Mouse (Mus musculus) hindbrain, embryonic 14.5 days (tissue): ENCODE results near the gene Ninj2. TPM values are rescaled to one million over a fixed set of nuclear protein-coding genes. Genes with fewer than 3 reads are reported as not detected.
"Not testable (repeated sequence)": the region's sequence is repeated elsewhere in the genome, so short reads cannot be mapped to it uniquely, and the experiment has no call there.

Source experiments
- ATAC-seq: fragments of 200-750 bp; cut with Nextera tagmentation; 2 replicates; pipeline ENCODE4 v1.8.0; 2017; ENCODE audit warnings: moderate number of reproducible peaks, mild to moderate bottlenecking, moderate TSS enrichment, moderate library complexity; ENCODE audit not compliant: low FRiP score
- DNase-seq: peaks from one replicate; pipeline ENCODE4 v3.0.0-alpha.2; 2015; ENCODE audit warnings: low spot score
- H3K27ac ChIP-seq: fragments of 300-500 bp; sonication (generic); 2 replicates; pipeline ENCODE4 v1.5.1; 2014; ENCODE audit warnings: mild to moderate bottlenecking, moderate library complexity
- H3K27me3 ChIP-seq: fragments of 300-500 bp; sonication (generic); 2 replicates; pipeline ENCODE4 v1.6.1; 2014; ENCODE audit warnings: mild to moderate bottlenecking, low read length, mixed read lengths; ENCODE audit not compliant: control insufficient read depth, insufficient read depth
- H3K36me3 ChIP-seq: fragments of 300-500 bp; sonication (generic); replicated peaks from 2 replicates; pipeline ENCODE4 v1.6.1; 2014; ENCODE audit not compliant: control insufficient read depth, insufficient read depth
- H3K4me1 ChIP-seq: fragments of 300-500 bp; sonication (generic); replicated peaks from 2 replicates; pipeline ENCODE4 v1.6.1; 2014; ENCODE audit warnings: antibody characterized with exemption, low read length, mixed read lengths; ENCODE audit not compliant: control insufficient read depth, insufficient read depth
- H3K4me2 ChIP-seq: fragments of 300-500 bp; sonication (generic); replicated peaks from 2 replicates; pipeline ENCODE4 v1.6.1; 2014; ENCODE audit warnings: mild to moderate bottlenecking, moderate library complexity
- H3K4me3 ChIP-seq: fragments of 300-500 bp; sonication (generic); replicated peaks from 2 replicates; pipeline ENCODE4 v1.5.1; 2014; ENCODE audit warnings: mild to moderate bottlenecking, low read length
- H3K9ac ChIP-seq: fragments of 300-500 bp; sonication (generic); 2 replicates; pipeline ENCODE4 v1.6.1; 2014
- H3K9me3 ChIP-seq: fragments of 300-500 bp; sonication (generic); 2 replicates; pipeline ENCODE4 v1.6.1; 2016; ENCODE audit warnings: low read length; ENCODE audit not compliant: control insufficient read depth
- WGBS: fragments of 180-500 bp; shearing (Covaris S2); extraction: QIAGEN DNeasy Blood & Tissue Kit; methylation state at CpG from one replicate; pipeline ENCODE4 v1.1.7; 2014; 5-methylcytosine and 5-hydroxymethylcytosine counted together
- polyA plus RNA-seq: library from polyadenylated mRNA; unstranded; fragments of >200 nt; fragmentation: Nextera tagmentation; extraction: Ambion mirVana; gene quantifications from 2 replicates; pipeline ENCODE4 v1.2.1, GENCODE M21; 2014

Gene Ninj2
- polyA plus RNA-seq, 1 experiment from 2014 or later: not detected

DNA sequence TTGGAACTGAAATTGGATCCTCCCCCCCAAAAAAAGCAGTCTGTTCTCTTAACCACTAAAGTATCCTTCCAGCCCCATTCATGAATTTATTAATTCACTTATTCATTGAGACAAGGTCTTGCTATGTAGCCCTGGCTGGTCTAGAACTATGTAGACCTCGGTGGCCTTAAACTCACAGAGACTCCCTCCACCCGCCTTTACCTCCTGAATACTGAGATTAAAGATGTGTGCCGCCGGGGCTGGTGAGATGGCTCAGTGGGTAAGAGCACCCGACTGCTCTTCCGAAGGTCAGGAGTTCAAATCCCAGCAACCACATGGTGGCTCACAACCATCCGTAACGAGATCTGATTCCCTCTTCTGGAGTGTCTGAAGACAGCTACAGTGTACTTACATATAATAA is 6.1 kb upstream of the Ninj2 start:
- H3K27me3 ChIP-seq, DNase-seq, ATAC-seq, H3K4me3 ChIP-seq, H3K27ac ChIP-seq, H3K9me3 ChIP-seq, H3K36me3 ChIP-seq, H3K9ac ChIP-seq, H3K4me2 ChIP-seq, H3K4me1 ChIP-seq: not testable (repeated sequence)
- 89% methylated on average over 6 of the region's 8 CpGs for WGBS

DNA sequence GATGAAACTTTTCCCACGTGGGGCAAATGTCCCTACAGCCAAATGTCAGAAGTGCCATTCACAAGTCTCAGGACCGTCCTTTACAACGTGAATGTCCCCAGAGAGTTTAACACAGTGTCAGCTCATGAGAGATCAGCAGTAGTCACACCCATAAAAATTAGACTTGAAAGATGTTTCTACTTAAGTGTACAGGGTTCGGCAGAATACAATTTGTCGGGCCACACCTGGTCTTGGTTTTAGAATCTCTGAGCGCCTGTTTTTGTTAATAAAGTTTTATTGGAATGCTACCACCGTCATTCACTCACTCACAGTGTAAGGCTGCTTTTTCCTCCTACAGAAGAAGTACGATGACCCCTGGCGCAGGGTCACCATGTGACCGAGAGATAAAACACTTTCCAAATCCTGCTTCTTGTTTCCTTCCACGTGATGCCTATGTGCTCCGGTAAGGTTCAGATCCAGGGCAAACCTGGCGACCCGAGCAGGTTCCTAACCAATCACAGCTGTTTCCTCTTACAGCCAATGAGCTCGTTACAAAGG is 2.4 kb upstream of the Ninj2 start:
- no peaks in the 10 kb centered on the region for H3K4me1 ChIP-seq
- H3K27ac ChIP-seq: no peak overlapping the region
- ATAC-seq (no peak), DNase-seq (no peak)
- WGBS: 73% methylated on average over 15 of the region's 15 CpGs
- no peak overlapping the region for H3K9ac ChIP-seq
- H3K4me2 ChIP-seq: no peak overlapping the region
- no peaks in the 10 kb centered on the region for H3K27me3 ChIP-seq
- no peak overlapping the region for H3K4me3 ChIP-seq
- no peaks in the 10 kb centered on the region for H3K9me3 ChIP-seq
- no peaks in the 10 kb centered on the region for H3K36me3 ChIP-seq

DNA sequence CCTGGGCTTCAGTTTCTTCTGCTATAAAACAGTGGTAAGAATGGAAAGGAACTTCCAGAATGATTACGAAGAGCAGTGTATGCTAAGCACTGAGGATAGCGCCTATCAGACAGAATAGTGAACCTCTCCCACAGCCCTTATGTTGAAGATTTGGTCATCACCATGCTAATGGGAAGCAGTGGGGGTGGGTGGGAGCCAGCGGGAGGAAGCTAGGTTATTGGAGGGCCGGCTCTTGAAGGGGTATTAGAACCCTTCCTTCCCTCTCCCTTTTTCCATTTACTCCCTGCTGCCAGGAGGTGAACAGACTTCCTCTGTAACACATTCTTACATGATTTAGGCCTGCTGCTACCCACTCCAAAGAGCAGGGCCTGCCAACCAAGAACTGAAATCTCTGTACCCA is 1.2 kb upstream of the Ninj2 start:
- no peaks in the 10 kb centered on the region for H3K4me1 ChIP-seq
- no peak for DNase-seq
- no peak overlapping the region for H3K9ac ChIP-seq
- H3K4me3 ChIP-seq: no peak overlapping the region
- no peak overlapping the region for H3K4me2 ChIP-seq
- no peak overlapping the region for H3K27ac ChIP-seq
- WGBS: 76% methylated on average over 4 of the region's 4 CpGs
- no peak for ATAC-seq
- no peaks in the 10 kb centered on the region for H3K36me3 ChIP-seq
- no peaks in the 10 kb centered on the region for H3K9me3 ChIP-seq
- H3K27me3 ChIP-seq: no peaks in the 10 kb centered on the region

DNA sequence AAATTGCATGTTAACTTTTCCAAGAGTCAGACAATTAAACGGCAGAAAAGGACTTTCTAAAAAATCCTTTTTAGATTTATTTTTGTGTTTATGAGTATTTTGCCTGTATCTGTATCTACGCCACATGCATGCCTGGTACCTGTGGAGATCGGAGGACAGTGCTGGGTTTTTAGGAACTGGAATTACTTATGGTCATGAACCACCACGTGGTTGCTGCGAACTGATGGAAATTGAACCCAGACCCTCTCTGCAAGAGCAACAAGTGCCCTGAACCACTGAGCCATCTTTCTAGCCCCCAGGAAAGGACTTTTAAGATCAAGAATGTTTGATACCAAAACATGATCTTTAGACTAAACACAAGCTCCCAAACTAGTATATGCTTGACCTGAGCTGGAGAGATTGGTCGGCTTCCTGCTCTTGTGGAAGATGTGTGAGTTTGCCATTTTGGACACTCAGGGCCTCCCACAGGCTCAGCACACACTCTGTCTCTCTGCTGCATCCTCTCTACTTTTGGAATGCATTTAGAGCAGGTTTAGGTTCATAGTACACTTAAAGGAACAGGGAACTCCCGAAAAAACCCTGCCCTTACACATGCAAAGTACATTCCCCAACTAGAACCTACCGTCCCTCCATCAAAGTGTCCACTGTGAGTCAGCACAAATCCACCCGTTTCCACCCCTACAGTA is 1.1 kb downstream of the Ninj2 start:
- H3K4me1 ChIP-seq: no peaks in the 10 kb centered on the region
- no peak overlapping the region for H3K27ac ChIP-seq
- no peak overlapping the region for H3K4me3 ChIP-seq
- no peak overlapping the region for H3K4me2 ChIP-seq
- DNase-seq (no peak), ATAC-seq (no peak)
- WGBS: 86% methylated on average over 9 of the region's 9 CpGs
- no peak overlapping the region for H3K9ac ChIP-seq
- no peaks in the 10 kb centered on the region for H3K27me3 ChIP-seq
- no peaks in the 10 kb centered on the region for H3K36me3 ChIP-seq
- no peaks in the 10 kb centered on the region for H3K9me3 ChIP-seq

DNA sequence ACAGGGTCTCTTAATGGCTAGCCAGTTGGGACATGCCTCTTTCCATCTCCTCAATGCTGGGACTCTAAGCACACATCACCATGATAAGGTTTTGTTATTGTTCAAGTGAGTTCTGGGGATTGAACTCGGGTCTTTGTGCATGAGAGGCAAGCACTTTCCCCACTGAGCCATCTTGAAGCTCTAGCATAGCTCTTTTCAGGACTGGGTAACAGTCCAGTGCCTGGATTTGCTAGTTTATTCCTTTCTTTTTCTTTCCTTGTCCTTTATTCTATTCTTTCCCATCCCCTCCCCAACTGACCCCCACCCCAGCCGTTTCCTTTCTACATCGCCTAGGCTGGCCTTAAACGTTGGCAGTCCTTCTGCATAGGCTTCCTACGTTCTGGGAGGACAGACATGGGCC is 1.9 kb downstream of the Ninj2 start:
- Histone ChIP-seq H3K27ac (no peak overlapping the region), H3K4me3 (no peak overlapping the region), H3K27me3 (no peaks in the 10 kb centered on the region), H3K9ac (no peak overlapping the region), H3K36me3 (no peaks in the 10 kb centered on the region), H3K4me1 (no peaks in the 10 kb centered on the region), H3K9me3 (no peaks in the 10 kb centered on the region), H3K4me2 (no peak overlapping the region)
- WGBS: 85% methylated on average over 5 of the region's 5 CpGs
- ATAC-seq: no peak
- no peak for DNase-seq

DNA sequence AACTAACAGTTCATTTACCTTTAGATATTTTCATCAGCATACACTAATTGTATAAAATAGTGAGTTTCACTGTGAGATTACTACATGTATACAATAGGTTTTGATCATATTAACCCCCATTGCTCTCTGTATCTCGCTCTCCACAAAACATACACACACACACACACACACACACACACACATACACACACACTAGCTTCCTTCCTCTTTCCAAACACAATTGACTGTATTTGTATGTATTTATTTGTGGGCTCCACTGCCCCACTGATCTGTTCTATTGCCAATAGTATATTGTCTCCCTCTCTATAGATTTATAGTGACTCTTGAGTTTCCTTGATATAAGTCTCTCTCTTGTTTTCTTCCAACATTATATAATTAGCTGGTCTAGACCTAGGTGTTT is 2.4 kb downstream of the Ninj2 start:
- Histone ChIP-seq H3K4me3 (no peak overlapping the region), H3K4me1 (no peaks in the 10 kb centered on the region), H3K4me2 (no peak overlapping the region), H3K9me3 (no peaks in the 10 kb centered on the region), H3K9ac (no peak overlapping the region), H3K27me3 (no peaks in the 10 kb centered on the region), H3K36me3 (no peaks in the 10 kb centered on the region), H3K27ac (no peak overlapping the region)
- no peak for DNase-seq
- 100% methylated on average over 1 of the region's 1 CpGs for WGBS
- no peak for ATAC-seq

DNA sequence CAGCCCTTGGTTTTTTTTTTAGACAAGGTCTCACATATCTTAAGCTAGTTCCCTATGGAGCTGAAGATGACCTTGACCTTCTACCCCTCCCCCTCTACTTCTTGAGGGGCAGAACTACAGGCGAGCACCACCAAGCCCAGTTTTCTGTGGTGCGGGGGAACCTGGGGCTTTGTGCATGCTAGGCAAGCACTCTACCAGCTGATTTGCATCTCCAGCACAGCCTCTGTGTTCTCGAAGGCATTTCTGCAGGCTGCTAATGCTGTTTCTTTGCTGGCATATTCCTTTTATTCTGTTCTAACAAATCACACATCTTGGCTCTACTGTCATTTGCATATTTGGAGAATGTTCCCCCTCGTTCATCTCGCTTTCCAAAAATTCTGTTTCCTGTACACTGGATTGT is 6.2 kb downstream of the Ninj2 start:
- Histone ChIP-seq H3K9ac (no peak overlapping the region), H3K4me2 (no peak overlapping the region), H3K4me3 (no peak overlapping the region), H3K27ac (no peak overlapping the region), H3K27me3 (no peaks in the 10 kb centered on the region), H3K9me3 (no peaks in the 10 kb centered on the region), H3K36me3 (no peaks in the 10 kb centered on the region), H3K4me1 (no peaks in the 10 kb centered on the region)
- DNase-seq (no peak), ATAC-seq (no peak)
- WGBS: 73% methylated on average over 5 of the region's 5 CpGs

DNA sequence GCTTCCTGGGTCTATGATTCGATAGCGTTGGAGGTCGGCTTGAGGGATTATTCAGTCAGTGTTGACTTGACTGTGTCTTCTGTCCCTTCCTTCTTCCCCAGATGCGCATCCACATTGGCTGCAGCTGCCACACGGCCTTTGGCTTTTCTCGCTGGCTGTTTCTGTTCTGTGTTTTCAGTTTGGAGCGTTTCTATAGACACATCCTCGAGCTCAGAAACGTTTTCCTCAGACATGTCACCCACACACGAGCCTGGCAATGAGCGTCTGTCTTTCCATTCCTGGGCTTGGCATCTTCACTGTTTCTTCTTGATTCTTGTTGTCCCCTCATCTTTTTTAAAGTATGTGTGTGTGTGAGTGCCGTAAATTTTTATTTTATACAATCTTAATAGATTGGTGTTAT is 8.1 kb downstream of the Ninj2 start:
- H3K4me3 ChIP-seq: no peak overlapping the region
- no peaks in the 10 kb centered on the region for H3K27me3 ChIP-seq
- no peaks in the 10 kb centered on the region for H3K36me3 ChIP-seq
- H3K9me3 ChIP-seq: no peaks in the 10 kb centered on the region
- ATAC-seq (no peak), DNase-seq (no peak)
- H3K27ac ChIP-seq: no peak overlapping the region
- WGBS: 84% methylated on average over 12 of the region's 12 CpGs
- no peak overlapping the region for H3K4me2 ChIP-seq
- H3K4me1 ChIP-seq: no peaks in the 10 kb centered on the region
- H3K9ac ChIP-seq: no peak overlapping the region

DNA sequence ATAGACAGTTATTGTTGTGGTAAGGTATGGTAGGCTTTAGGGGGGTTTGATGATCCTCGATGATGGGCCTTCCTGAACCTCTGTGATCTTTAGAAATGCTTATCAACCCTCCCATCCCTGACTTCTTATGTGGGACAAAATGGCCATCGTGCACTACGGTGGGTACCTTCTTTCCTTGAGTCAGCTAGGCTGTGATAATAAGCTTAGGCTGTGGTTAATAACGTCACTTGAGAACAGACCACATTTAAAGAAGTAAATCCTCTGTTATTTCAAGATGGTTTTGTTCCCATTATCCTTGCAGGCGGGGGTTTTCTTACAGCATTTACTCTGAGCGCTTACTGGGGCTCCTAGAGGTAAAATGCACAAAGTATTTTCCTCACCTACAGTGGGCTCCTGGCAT is 8.8 kb downstream of the Ninj2 start:
- WGBS: 83% methylated on average over 6 of the region's 6 CpGs
- H3K4me2 ChIP-seq: no peak overlapping the region
- no peak for DNase-seq
- no peak overlapping the region for H3K4me3 ChIP-seq
- H3K36me3 ChIP-seq: no peaks in the 10 kb centered on the region
- H3K9me3 ChIP-seq: no peaks in the 10 kb centered on the region
- no peak overlapping the region for H3K27ac ChIP-seq
- H3K4me1 ChIP-seq: no peaks in the 10 kb centered on the region
- H3K9ac ChIP-seq: no peak overlapping the region
- no peak for ATAC-seq
- H3K27me3 ChIP-seq: no peaks in the 10 kb centered on the region

DNA sequence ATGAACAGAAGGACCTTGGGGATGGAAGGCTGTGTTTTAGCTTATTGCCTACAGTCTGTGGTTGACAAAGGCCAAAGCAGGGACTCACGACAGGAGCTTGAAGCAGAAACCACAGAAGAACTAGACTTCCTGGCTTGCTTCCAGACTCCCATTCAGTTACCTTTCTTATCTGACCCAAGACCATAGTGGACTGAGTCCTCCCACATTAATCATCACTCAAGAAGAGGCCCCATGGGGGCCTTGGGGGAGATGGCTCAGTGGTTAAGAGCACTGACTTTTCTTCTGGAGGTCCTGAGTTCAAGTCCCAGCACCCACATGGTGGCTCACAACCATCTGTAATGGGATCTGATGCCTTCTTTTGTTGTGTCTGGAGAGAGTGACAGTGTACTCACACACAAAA is 10.0 kb downstream of the Ninj2 start:
- H3K9me3 ChIP-seq: no peaks in the 10 kb centered on the region
- DNase-seq (no peak), ATAC-seq (no peak)
- H3K4me2 ChIP-seq: no peak overlapping the region
- no peaks in the 10 kb centered on the region for H3K4me1 ChIP-seq
- no peaks in the 10 kb centered on the region for H3K36me3 ChIP-seq
- H3K27me3 ChIP-seq: no peaks in the 10 kb centered on the region
- no peak overlapping the region for H3K4me3 ChIP-seq
- H3K9ac ChIP-seq: no peak overlapping the region
- 56% methylated on average over 1 of the region's 1 CpGs for WGBS
- H3K27ac ChIP-seq: no peak overlapping the region
